Mouse (Mus musculus) urinary bladder, postnatal 14 days (tissue): ENCODE results near the gene Frmpd1.

Source experiments
- DNase-seq: peaks from one replicate; pipeline ENCODE4 v3.0.0; 2021; ENCODE audit warnings: low spot score

Frmpd1 gene

DNA sequence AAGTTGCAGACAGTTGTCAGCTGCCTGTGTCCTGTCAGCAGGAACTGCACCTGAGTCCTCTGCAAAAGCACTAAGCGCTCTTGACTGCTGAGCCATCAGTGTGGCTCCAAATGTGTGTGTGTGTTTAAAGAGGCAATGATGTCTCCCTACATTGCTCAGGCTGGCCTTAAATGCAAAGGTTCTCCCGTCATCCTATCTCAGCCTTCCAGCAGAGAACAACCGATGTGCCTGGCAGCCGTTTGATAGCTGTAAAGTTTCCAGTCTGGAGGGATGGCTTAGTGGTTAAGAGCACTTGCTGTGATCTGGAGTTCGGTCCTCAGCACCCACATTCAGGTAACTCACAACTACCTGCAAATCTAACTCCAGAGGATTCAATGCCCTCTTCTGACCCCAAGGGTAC is 56.7 kb downstream of the Frmpd1 start:
- DNase-seq, result no peak

GRCm38 (mm10) chr4:45242163-45242562 is 57.5 kb downstream of the Frmpd1 start:
- no peak for DNase-seq

- DNase-seq, result no peak
Measured at GRCm38 (mm10) chr4:45243211-45243902, 58.7 kb downstream of the Frmpd1 start.

- DNase-seq, result no peak
Measured at GRCm38 (mm10) chr4:45251265-45251664, 66.6 kb downstream of the Frmpd1 start.

- no peak for DNase-seq
Measured at GRCm38 (mm10) chr4:45252861-45253262, 68.2 kb downstream of the Frmpd1 start.

DNA sequence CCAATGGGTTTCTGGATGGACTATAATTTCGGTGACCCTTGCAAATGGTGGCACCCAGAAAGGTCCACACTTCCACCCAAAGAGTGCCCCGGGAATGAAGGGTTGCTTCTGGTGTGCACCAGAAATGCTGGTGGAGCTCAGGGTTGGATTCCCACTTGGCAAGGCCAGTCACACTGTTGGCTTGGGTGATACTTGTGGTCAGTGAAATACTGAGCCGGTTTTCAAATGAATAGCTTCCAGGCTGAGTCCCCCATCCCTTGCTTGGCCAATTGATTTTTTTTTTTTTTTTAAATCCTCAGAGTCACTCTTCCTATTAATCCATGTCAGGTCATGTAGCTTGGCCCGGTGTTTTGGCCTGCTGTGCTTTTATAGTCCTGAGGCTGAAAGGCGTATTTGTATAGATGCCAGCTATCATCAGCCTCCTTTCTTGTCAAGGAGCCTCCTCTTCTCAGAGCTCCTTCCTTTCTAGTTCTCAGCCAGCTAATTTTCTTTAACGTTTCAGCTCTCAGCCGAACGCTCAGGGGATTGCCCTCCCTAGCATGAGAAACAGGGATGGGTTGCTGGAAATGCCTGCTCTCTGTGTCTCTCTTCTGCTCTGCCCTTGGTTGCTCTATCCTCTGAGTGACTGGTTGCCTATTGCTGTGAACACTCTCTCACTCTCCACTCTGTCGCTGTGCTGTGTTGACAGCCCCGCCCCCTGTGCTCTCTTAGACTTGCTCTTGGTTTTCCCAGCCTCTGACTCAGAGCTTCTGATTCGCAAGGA is 69.3 kb downstream of the Frmpd1 start:
- no peak for DNase-seq

DNA sequence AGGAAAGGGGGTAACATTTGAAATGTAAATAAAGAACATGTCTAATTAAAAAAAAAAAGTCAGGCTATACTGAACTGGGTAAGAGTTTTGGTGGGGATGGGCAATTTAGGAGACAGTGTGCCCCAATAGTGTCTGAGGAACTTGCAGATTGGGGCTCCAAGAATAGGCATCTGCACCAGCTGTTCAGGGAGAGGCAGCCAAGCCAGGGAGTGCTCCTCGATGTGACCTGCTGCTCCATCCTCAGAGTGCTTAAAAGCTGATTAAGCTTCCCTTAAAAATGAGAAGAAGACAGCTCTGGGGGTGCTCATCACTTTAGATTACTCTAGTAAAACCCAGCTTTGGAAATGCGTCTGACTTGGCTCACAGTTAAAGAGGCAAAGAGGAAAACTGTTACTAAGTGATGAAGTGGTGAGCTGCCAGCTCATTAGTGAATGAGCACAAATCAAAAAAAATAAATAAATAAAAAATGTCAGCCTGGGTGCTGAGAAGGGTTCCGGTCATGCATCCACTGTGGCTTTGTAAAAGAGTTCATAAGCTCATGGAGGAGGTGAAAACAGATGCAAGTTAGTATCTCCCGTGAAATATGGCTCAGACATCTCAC is 74.7 kb downstream of the Frmpd1 start:
- DNase-seq, result no peak

- no peak for DNase-seq
Measured at GRCm38 (mm10) chr4:45261551-45261950, 76.9 kb downstream of the Frmpd1 start.

GRCm38 (mm10) chr4:45267883-45268282 is 83.2 kb downstream of the Frmpd1 start:
- DNase-seq, result no peak

DNA sequence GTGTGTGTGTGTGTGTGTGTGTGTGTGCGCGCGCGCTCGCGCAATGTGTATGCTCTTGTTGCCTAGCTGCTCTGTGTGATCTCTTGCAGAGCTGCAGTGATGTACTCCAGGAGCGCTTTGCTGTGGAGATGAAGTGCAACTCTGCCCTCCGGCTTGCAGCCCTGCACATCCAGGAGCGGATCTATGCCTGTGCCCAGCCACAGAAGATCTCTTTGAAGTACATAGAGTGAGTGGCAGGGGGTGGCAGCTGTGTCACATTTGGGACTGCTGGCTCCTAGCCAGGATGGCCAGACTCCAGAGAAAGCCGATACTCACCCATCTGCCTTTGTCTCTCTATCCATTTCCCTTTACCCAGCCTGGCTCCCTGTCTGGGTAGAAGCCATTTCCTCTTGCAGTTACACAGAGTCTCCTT is 86.4 kb downstream of the Frmpd1 start:
- no peak for DNase-seq

- DNase-seq, result no peak
Measured at GRCm38 (mm10) chr4:45275770-45276169, 91.1 kb downstream of the Frmpd1 start.

DNA sequence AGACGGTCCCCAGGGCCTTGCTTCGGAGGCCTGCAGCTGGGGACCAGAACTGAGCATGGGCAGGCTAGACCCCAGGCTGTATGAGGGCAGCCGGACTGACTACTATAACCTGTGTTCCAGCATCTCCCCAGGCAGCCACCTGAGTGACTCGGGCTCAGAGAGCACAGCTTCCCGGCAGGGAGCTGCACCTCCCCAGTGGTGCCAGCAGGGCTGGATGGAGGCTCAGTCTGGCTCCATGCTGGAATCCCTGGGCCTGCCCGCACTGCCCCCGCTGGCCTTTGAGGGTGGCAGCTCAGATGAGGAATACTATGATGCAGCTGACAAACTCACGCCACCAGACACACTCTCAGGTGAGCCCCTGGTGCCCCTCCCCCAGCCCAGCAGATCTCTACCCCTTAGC is 94.6 kb downstream of the Frmpd1 start:
- no peak for DNase-seq

- peak; percentile 72 for DNase-seq
Measured at GRCm38 (mm10) chr4:45279981-45280548, 95.4 kb downstream of the Frmpd1 start.

DNA sequence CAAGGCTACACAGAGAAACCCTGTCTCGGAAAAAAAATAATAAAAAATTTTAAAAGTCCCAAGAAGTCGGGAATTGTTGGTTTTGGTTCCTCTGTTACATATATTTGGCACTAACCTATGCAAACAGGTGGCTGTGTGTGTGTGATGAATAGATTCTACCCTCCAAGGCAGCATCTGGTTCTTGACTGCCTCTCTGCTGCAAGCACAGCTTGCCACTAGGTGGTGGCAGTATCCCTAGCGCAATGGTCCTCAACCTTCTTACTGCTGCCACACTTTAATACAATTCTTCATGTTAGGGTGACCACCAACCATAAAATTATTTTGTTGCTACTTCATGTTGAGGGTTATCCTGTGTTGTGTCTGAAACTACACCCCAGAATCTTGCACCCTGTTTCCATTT is 101.6 kb downstream of the Frmpd1 start:
- DNase-seq, result no peak

DNA sequence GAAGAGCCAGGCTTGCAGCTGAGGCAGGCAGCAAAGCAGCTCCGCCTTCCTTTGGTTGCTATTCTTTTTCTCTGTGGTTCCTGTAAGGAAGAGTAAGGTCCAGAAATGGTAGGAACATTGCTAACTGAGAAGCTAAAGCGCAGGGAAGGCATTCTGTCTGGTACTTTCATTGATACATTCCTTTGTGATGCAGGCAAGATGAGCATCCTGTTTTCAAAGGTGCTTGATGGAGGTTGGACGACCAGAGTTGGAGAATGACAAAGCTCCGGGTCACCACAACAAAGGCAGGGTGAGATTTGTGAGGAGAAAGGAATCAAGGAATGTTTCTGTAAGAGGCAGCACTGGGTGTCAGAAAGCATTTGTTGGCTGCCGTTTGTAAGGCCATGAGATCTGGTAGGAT is 103.2 kb downstream of the Frmpd1 start:
- DNase-seq, result no peak

DNA sequence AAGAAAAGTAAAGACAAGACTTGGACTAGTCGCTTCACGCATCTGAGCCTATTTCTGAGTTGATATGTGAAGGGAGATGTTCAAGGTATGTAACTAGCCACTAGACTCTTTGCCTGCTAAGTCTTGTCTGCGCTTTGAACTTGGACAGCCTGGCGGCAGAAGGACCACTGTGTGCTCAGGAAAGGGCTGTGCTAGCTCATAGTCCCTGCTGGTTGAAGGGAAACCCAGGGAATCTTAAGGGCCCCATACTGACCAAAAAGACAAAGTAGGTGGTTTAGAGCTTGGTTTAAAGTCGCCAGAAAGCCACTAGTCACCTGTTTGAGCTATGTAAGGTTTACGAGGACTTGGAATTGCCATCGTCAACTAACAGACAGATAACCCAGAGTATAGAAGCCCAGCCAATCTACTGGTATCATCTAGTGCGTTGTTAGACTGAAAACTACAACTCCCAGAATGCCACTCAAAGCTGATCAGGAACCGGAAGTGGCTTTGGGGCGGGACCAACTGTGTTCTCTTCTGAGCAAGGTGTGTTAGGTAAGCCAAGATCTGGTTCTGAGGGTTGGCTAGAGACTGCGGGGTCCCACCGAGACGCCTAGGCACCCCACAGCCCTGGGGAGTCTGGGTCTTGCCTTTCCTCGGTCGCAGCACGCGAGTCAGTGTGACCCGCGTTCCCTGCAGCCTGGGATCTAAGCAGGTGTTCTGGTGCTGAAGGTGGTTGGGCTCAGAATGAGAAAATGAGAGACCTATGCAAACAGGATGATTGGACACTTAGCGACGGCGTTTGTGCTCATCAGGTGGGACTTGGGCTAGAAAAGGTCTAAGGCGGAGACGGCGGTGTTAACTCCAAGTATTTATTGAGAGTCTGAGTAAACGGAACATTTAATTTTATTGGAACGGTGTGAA is 112.2 kb downstream of the Frmpd1 start, which contains the start of gene Trmt10b:
Gene Trmt10b, plus strand, starts transcription at position 466 of the 903 bp plus-strand sequence.
- DNase-seq, result peak; percentile 74

DNA sequence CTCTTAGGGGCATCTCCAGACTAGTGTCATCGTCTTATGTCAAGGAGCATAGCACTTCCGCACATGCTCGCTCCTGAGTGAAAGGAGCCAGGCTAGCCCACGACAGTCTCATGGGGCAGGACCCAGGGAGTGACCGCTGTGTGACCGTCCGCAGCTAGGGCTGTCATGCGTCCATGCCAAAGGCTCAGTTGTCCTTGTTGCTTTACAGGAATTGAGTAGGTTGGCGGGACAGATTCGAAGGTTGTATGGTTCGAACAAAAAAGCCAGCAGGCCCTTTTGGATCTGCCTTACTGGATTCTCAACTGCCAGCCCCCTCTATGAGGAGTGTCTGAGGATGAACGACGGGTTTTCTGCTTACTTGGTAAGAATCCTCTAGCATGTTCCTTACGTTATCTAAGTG is 120.9 kb downstream of the Frmpd1 start:
- no peak for DNase-seq

DNA sequence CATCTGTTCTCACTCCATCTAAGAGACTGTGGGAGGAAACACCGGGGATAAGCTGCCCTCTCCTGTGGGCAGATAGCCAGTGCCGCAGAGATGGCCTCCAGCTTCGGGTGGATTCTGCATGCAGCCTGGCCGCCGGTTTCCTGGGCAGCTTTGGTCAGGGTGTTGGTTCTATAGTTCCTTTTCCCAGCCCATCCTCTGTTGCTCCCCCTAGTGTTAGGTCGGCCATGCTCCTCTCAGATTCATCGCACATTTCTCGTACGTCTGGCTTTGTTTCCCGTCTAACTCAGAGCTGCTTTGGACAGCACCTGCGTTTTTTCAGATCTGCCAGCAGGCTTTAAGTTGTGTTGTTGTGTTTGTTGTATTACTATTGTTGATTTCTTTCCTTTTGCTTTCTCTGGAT is 123.4 kb downstream of the Frmpd1 start:
- DNase-seq, result no peak

- no peak for DNase-seq
Measured at GRCm38 (mm10) chr4:45308606-45309005, 123.9 kb downstream of the Frmpd1 start.

- no peak for DNase-seq
Measured at GRCm38 (mm10) chr4:45311056-45311455, 126.4 kb downstream of the Frmpd1 start.

DNA sequence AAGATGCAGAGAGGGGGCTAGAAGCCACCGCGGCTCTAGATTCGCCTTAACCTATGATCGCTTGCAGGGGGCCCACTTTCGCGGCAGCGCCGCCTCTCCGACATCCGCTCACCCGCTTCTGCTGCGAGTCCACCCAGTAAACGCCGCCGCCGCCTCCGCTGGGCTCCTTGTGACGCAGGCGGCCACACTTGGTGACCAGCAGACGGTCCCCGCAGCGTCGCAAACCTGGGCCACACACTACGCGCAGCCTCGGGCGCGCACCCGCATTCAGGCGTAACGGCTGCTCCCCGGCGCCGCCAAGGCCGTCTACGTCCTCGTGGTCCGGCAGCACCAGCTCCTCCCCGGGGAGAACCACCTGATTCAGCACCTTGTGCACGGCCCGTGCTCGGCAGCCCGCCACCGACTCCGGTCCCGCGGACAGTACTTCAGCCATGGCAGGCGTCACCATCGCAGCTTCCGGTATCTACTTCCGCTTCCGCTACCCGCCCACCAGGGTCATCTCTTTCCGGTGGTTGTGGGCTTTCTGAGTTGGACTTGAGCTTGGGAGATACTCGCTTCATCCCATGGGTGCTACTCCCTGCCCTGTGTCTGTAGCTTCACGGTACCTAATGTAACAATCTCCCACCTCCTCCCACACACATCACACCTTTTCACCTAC is 135.6 kb downstream of the Frmpd1 start:
- DNase-seq, result peak; percentile 82
